Mouse (Mus musculus) heart, embryonic 10.5 days (tissue): ENCODE results near the gene Pold1. TPM values are rescaled to one million over a fixed set of nuclear protein-coding genes. Genes with fewer than 3 reads are reported as not detected.

Experiments used
- DNase-seq: peaks from one replicate; pipeline ENCODE4 v3.0.0-alpha.2; 2017; ENCODE audit warnings: low spot score
- H3K27ac ChIP-seq: fragments of 300-500 bp; sonication (generic); 2 replicates; pipeline ENCODE4 v1.5.1; 2016; ENCODE audit warnings: mild to moderate bottlenecking
- H3K27me3 ChIP-seq: fragments of 300-500 bp; sonication (generic); 2 replicates; pipeline ENCODE4 v1.6.1; 2016; ENCODE audit warnings: mild to moderate bottlenecking; ENCODE audit not compliant: poor library complexity, insufficient read depth, severe bottlenecking
- H3K36me3 ChIP-seq: fragments of 300-500 bp; sonication (generic); 2 replicates; pipeline ENCODE4 v1.6.1; 2016; ENCODE audit warnings: mild to moderate bottlenecking, moderate library complexity
- H3K4me1 ChIP-seq: fragments of 300-500 bp; sonication (generic); 2 replicates; pipeline ENCODE4 v1.6.1; 2016; ENCODE audit warnings: mild to moderate bottlenecking
- H3K4me3 ChIP-seq: fragments of 300-500 bp; sonication (generic); 2 replicates; pipeline ENCODE4 v1.5.1; 2016; ENCODE audit warnings: mild to moderate bottlenecking, moderate library complexity
- H3K9me3 ChIP-seq: fragments of 300-500 bp; sonication (generic); 2 replicates; pipeline ENCODE4 v1.6.1; 2016; ENCODE audit warnings: mild to moderate bottlenecking, moderate library complexity
- WGBS: fragments of 180-500 bp; shearing (Covaris S2); methylation state at CpG from one replicate; pipeline ENCODE4 v1.1.7; 2016; 5-methylcytosine and 5-hydroxymethylcytosine counted together
- polyA plus RNA-seq: library from polyadenylated mRNA; unstranded; fragments of >200 nt; fragmentation: Nextera tagmentation; extraction: Ambion mirVana; gene quantifications from 2 replicates; pipeline ENCODE4 v1.2.1, GENCODE M21; 2016

Pold1 gene
- polyA plus RNA-seq, 1 experiment from 2014 or later = 101 TPM

DNA sequence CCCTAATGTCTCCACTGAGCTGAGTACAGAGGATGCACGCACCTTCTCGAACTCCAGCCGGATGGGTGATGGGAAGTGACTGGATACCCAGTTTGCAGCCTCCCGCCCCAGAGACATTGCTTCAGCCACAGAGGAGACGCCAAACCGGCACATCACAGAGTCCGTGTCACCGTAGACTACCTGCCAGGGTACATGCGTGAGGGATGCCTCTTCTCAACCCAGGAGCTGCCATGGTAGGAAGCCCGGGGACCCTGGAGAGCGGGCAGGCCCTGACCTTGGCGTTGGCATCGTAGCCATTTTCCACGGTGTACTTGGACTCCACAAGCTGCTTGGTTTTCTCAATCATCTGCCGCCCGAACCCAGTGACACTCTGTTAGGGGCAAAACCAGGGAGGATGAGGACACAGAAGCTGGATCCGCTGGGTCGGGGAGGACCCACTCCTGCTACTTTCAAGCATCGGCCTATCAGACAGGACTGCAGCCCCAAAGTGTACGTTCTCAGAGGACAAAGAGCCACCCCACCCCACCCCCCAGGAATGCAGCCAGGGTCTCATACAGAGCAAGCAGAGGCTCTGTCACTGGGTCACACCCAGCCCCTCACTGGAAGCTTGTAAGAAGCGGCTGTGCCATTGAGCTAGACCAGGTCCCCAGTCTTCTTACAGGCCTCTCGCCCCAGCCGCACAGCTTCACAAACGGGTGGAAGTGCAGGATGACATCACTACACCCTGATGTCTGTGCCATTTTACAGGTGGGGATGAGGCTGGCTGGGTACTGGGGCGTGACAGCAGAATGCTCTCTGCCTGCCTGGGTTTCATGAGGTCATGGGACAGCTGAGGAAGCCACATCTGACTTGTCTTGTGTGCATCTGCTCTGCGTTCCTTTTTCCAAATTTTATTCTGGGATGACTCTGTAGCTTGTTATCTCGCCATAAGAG is 12.7 kb downstream of the Pold1 start:
- Histone ChIP-seq H3K4me3 (no peak overlapping the region), H3K36me3 (peaks cover 87% of the 10 kb centered on the region), H3K27me3 (0 out of 2 replicates have a peak, but pooled peaks cover 7% of the 10 kb centered on the region), H3K27ac (no peak overlapping the region), H3K4me1 (peaks cover 4% of the 10 kb centered on the region; the same call in 1 of the 2 replicates), H3K9me3 (no peaks in the 10 kb centered on the region)
- no peak for DNase-seq
- WGBS = 89% methylated on average over 27 of the region's 27 CpGs

GRCm38 (mm10) chr7:44534656-44535441 is 13.8 kb downstream of the Pold1 start:
- H3K4me3 ChIP-seq = no peak overlapping the region
- WGBS = 88% methylated on average over 19 of the region's 19 CpGs
- no peak for DNase-seq
- H3K27me3 ChIP-seq = peaks cover 9% of the 10 kb centered on the region; the same call in 1 of the 2 replicates
- peaks cover 77% of the 10 kb centered on the region for H3K36me3 ChIP-seq
- H3K27ac ChIP-seq = no peak overlapping the region
- H3K4me1 ChIP-seq = peaks cover 4% of the 10 kb centered on the region; the same call in 1 of the 2 replicates
- no peaks in the 10 kb centered on the region for H3K9me3 ChIP-seq

- Histone ChIP-seq H3K9me3 (no peaks in the 10 kb centered on the region), H3K4me1 (peaks cover 4% of the 10 kb centered on the region; the same call in 1 of the 2 replicates), H3K27me3 (peaks cover 15% of the 10 kb centered on the region), H3K27ac (no peak overlapping the region), H3K36me3 (peaks cover 71% of the 10 kb centered on the region), H3K4me3 (no peak overlapping the region)
- no peak for DNase-seq
- WGBS = 87% methylated on average over 13 of the region's 13 CpGs
Measured at GRCm38 (mm10) chr7:44534242-44534641, 14.4 kb downstream of the Pold1 start.

GRCm38 (mm10) chr7:44533746-44534045 is 15.0 kb downstream of the Pold1 start:
- H3K4me1 ChIP-seq = peaks cover 5% of the 10 kb centered on the region
- DNase-seq = no peak
- no peak overlapping the region for H3K27ac ChIP-seq
- H3K27me3 ChIP-seq = peaks cover 21% of the 10 kb centered on the region
- 80% methylated on average over 12 of the region's 12 CpGs for WGBS
- H3K36me3 ChIP-seq = peaks cover 65% of the 10 kb centered on the region
- H3K9me3 ChIP-seq = no peaks in the 10 kb centered on the region
- H3K4me3 ChIP-seq = no peak overlapping the region

GRCm38 (mm10) chr7:44532918-44533745 is 15.5 kb downstream of the Pold1 start:
- Histone ChIP-seq H3K4me1 (peaks cover 10% of the 10 kb centered on the region), H3K27me3 (peaks cover 26% of the 10 kb centered on the region), H3K36me3 (peaks cover 60% of the 10 kb centered on the region), H3K27ac (no peak overlapping the region), H3K4me3 (no peak overlapping the region), H3K9me3 (no peaks in the 10 kb centered on the region)
- 88% methylated on average over 29 of the region's 29 CpGs for WGBS
- no peak for DNase-seq

GRCm38 (mm10) chr7:44531946-44532732 is 16.5 kb downstream of the Pold1 start, which contains the start of gene Spib:
Spib (minus strand) TSS chr7:44532071.
- peaks cover 36% of the 10 kb centered on the region for H3K27me3 ChIP-seq
- WGBS = 82% methylated on average over 4 of the region's 4 CpGs
- no peak within 1 kb of the TSS for H3K4me3 ChIP-seq
- no peak for DNase-seq
- H3K9me3 ChIP-seq = no peaks in the 10 kb centered on the region
- no peak within 1 kb of the TSS for H3K27ac ChIP-seq
- peaks cover 50% of the 10 kb centered on the region for H3K36me3 ChIP-seq
- peaks cover 17% of the 10 kb centered on the region for H3K4me1 ChIP-seq

- H3K4me1 ChIP-seq = peaks cover 17% of the 10 kb centered on the region
- H3K36me3 ChIP-seq = peaks cover 40% of the 10 kb centered on the region
- H3K27me3 ChIP-seq = peaks cover 46% of the 10 kb centered on the region
- no peak for DNase-seq
- WGBS = 60% methylated on average over 5 of the region's 5 CpGs
- no peak overlapping the region for H3K4me3 ChIP-seq
- H3K9me3 ChIP-seq = no peaks in the 10 kb centered on the region
- H3K27ac ChIP-seq = no peak overlapping the region
Measured at GRCm38 (mm10) chr7:44531207-44531606, 17.4 kb downstream of the Pold1 start.

DNA sequence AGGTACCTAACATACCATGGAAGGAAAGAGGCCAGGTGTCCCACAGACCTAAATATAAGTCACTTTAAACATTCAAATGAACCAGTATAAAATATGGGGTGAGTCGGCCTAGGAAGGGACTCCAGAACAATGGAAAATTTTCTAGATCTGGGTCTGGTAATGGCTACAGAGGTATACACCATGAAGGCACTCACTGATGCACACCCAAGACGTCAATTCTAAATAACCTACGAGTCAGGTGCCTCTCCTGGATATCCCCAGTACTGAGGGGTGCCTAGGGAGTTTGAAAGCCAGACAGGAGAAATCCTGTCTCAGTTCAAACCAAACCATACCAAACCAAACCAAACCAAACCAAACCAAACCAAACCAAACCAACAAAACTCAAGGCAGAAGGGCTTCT is 18.1 kb downstream of the Pold1 start:
- Histone ChIP-seq H3K36me3 (peaks cover 33% of the 10 kb centered on the region), H3K4me1 (peaks cover 17% of the 10 kb centered on the region), H3K27me3 (peaks cover 53% of the 10 kb centered on the region), H3K9me3 (no peaks in the 10 kb centered on the region), H3K4me3 (no peak overlapping the region), H3K27ac (no peak overlapping the region)
- DNase-seq = no peak
- 76% methylated on average over 3 of the region's 3 CpGs for WGBS

GRCm38 (mm10) chr7:44529518-44529917 is 19.1 kb downstream of the Pold1 start:
- H3K9me3 ChIP-seq = no peaks in the 10 kb centered on the region
- H3K4me3 ChIP-seq = no peak overlapping the region
- no peak for DNase-seq
- H3K27me3 ChIP-seq = peaks cover 62% of the 10 kb centered on the region
- H3K4me1 ChIP-seq = peaks cover 23% of the 10 kb centered on the region
- no peak overlapping the region for H3K27ac ChIP-seq
- 67% methylated on average over 5 of the region's 5 CpGs for WGBS
- peaks cover 23% of the 10 kb centered on the region for H3K36me3 ChIP-seq

DNA sequence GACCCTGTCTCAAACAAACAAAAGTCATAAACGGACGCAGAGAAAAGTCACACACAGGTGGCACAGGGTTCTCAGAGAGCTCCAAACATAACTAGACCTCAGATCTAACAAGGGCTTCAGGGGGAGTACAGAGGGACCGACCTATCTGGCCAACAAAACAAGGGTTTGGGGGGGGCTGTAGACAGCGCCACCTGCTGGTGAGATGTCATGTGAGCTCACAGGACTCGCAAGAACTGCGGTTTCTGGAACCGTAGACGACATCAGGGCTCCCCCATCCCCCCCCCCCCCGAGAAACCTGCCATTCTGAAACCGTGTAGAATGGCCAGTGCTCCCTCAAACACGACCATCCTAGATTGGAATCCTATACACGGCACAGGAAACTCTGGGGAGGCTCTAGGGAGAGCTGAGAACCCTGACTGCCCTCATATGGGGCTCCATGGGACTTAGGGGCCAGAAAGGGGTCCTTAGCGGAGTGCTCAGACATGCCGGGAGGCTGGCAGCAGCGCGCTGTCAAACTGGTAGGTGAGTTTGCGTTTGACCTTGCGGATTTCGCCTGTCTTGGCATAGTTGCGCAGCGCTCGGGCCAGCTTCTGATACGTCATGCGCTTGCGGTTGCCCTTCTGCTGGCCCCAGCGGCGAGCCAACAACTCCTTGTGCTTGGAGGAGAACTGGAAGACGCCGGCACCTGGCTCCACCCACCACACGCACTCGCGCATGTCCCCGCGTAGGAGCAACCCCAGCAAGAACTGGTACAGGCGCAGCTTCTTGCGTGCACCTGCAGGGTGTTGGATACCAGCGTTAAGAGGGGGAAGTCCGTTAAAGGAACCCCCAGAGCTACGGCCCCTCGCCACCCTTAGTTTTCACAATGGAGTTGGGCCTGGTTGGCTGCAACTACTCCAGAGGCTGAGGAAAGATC is 20.9 kb downstream of the Pold1 start:
- Histone ChIP-seq H3K36me3 (peaks cover 6% of the 10 kb centered on the region), H3K27ac (peak overlapping the region; percentile 79), H3K27me3 (peaks cover 80% of the 10 kb centered on the region), H3K4me1 (peaks cover 23% of the 10 kb centered on the region), H3K4me3 (peak overlapping the region; percentile 58), H3K9me3 (no peaks in the 10 kb centered on the region)
- peak; percentile 88 for DNase-seq
- 6% methylated on average over 40 of the region's 40 CpGs for WGBS

DNA sequence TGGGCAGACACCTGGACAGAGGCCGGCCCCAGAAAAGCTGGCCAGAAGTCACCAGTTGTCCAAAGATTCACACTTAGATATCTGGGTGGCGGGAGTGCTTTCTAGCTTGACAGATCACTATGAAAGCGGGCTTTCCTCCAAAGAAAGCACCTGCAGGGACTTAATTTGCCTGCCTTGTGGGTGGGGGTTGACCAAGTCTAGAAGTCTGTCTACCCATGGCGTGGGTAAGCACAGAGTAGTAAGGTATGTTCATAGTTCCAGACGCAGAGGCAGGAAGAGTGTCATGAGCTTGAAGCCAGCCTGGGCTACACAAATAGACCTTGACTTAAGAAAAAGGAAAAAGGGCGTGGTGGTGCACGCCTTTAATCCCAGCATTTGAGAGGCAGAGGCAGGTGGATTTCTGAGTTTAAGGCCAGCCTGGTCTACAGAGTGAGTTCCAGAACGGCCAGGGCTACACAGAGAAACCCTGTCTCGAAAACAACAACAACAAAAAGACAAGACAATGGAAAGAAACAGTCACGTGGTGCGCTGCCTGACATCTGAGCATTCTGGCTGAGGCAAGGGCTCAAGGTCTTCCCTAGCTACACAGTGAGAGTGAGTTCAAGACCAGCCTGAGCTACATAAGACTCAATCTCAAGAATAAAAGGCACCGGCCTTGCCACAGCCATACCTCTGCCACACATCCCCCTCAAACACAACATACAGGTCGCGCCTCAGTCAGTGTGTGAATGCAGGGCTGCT is 22.1 kb downstream of the Pold1 start:
- Histone ChIP-seq H3K36me3 (no peaks in the 10 kb centered on the region), H3K4me3 (no peak overlapping the region), H3K27ac (no peak overlapping the region), H3K9me3 (no peaks in the 10 kb centered on the region), H3K4me1 (peaks cover 29% of the 10 kb centered on the region), H3K27me3 (peaks cover 92% of the 10 kb centered on the region)
- 83% methylated on average over 14 of the region's 14 CpGs for WGBS
- no peak for DNase-seq
